Mouse (Mus musculus) fat pad, adult 2 months (tissue): ENCODE measurements around the gene Cep250.
"Not testable (repeated sequence)": the region's sequence is repeated elsewhere in the genome, so short reads cannot be mapped to it uniquely, and the experiment has no call there.

Source experiments
- DNase-seq: peaks from one replicate; pipeline ENCODE4 v3.0.0-alpha.2; 2011; ENCODE audit warnings: low read depth, low spot score; ENCODE audit errors: extremely low read depth

Gene Cep250

DNA sequence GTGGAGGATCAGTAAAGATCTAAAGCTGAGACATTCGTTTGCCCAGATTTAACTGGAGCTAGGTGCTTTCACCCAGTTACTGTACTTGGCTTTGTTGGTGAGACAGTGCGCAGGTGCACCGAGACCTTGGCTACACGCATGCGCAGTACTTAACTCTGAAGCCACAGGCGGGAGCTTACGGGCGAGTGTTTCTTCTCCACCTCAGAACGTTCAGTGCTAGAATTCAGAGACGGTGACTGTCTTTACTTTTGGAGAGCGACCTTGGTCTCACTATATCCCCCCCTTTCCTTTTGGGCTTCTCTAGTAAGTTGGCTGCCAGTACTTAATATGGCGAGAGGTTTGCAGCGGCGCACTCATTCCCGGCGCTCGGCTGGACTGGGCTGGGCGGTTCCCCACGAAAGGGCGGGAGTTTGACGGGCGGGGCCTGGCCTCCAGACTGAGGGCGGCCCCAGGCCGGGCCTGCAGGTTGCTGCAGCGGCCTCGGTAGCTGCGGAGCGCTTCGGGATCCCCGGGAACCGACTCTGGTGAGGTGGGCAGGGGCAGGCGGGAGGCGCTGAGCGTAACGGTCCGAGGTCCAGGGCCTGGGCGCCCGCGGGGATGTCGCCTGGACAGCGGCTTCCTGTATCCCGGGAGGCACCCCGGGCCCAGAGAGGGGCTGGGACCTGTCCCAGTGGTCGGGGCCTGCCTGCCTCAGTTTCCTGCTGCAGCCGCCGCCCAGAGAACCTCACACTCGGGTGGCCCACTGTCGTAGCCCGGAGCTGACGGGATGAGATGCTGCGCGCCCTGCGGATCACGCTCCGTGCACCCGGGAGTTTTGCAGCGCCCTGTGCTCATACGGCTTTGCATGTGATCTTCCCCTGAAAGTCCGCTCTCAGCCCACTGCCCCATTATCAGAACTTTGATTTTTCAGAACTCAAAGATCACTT, at the start of gene Cep250:
Gene Cep250 (plus strand): TSS at position 325 of the 926 bp plus-strand sequence.
- no peak for DNase-seq

GRCm38 (mm10) chr2:155914684-155915083, 41.6 kb upstream of the Cep250 start:
- DNase-seq: no peak

- DNase-seq: no peak
Observed at GRCm38 (mm10) chr2:155923143-155923542, 33.1 kb upstream of the Cep250 start.

DNA sequence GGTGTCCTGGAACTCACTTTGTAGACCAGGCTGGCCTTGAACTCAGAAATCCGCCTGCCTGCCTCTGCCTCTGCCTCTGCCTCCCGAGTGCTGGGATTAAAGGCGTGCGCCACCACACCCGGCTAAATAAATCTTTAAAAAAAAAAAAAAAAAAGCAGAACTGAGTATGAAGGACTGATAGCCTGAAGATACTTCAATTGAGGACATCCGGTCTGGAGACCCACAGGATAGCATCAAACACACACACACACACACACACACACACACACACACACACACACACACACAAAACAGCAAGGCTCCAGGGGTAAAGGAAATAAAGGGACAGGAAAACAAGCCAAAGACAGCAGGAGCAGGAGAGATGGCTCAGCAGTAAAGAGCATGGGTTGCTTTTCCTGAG, 31.0 kb upstream of the Cep250 start:
- not testable (repeated sequence) for DNase-seq

DNA sequence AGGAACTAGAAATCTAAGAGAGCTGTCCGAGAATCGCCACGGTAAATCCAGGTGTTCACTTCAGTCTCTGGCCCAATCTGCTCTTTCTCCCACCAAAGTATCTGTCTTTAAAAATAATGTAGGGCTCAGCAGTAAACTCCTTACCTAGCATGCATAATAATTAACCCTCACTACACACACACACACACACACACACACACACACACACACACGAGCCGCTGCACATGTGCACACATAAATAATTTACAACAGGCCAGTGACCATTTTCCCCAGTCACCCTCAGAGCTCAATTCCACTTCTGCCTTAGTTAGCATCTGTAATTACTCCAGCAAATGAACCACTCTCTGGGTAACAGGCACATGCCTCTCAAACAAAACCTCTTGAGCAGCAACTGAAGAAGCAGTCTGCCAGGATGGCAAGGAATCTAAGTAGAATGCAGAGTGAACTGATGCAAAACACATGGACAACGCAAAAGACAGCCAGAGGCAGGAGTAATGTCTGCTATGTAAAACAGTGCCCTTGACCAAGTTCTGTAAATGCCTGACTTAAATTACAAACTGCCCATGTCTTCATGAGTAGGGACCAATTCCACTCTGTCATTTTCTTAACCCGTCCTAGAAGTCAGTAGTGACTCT, 27.4 kb upstream of the Cep250 start:
- no peak for DNase-seq

GRCm38 (mm10) chr2:155929531-155930442, 26.5 kb upstream of the Cep250 start, which contains the start of gene Uqcc1:
TSS of gene Uqcc1 (minus strand) at chr2:155930310.
- no peak for DNase-seq

- peak; percentile 90 for DNase-seq
Observed at GRCm38 (mm10) chr2:155939897-155940529, 16.2 kb upstream of the Cep250 start.

DNA sequence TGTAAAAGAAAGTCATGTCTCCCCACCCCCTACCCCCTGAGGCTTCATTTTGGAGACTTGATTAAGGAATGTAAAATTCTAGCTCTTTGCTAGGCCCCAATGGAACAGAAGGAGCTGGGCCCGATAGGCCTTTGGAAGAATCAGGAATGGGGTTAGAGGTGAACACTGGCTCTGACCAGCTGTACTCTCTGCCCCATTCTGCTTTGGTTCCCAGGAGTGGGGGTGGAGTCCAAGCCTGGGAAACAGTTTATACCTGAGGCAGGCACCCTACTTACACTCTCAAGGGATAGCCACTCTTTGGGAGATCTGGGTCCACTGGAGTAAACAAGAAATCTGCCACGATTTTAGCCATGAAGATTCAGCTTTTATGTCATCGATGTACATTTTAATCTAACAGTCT, 15.6 kb upstream of the Cep250 start, which contains the start of gene Gm15557:
Gene Gm15557 (plus strand): TSS at position 48 of the 400 bp plus-strand sequence.
- no peak for DNase-seq

- DNase-seq: no peak
Observed at GRCm38 (mm10) chr2:155941697-155942442, 14.4 kb upstream of the Cep250 start.

- no peak for DNase-seq
Observed at GRCm38 (mm10) chr2:155943463-155943862, 12.8 kb upstream of the Cep250 start.

GRCm38 (mm10) chr2:155944685-155945084, 11.6 kb upstream of the Cep250 start:
- no peak for DNase-seq

DNA sequence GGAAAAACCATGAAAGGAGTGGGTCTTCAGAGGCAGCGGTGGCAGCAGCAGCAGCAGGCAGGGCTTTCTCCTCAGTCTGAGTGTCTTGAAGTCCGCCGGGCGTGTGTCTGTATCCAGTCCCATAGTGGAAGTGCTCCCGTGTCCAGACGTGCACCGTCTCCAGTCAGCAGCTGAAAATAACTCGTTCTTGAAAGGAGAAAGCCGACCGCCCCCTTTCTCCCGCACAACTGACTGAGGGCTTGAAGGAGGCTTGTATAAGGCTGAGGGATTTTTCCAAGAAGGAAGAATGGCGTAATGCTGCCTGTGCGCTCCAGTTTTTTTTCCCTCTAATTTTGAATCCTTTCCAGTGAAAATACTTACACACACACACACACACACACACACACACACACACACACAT, 11.1 kb upstream of the Cep250 start, which contains the start of gene Gdf5:
Gene Gdf5 (minus strand): TSS at position 244 of the 400 bp plus-strand sequence.
- no peak for DNase-seq

DNA sequence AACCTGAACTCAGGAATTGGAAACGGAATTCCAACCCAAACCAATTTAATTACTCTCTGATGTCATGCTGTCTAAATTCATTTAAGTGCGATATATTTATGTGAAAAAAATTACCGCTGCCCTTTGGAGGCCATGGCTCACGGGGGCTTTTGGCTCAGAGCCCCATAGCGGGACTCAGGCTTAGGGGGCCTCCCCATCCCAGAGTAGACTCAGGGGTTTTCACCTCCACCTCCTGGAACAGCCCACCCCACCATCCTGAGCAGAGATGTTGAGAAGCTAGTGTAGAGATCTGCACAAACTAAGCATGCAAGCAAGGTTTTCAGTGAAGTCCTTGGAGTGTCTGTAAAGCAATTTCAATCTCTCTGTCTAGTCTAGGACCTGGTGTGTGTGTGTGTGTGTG, 10.7 kb upstream of the Cep250 start:
- no peak for DNase-seq

GRCm38 (mm10) chr2:155946069-155946468, 10.2 kb upstream of the Cep250 start:
- DNase-seq: no peak

DNA sequence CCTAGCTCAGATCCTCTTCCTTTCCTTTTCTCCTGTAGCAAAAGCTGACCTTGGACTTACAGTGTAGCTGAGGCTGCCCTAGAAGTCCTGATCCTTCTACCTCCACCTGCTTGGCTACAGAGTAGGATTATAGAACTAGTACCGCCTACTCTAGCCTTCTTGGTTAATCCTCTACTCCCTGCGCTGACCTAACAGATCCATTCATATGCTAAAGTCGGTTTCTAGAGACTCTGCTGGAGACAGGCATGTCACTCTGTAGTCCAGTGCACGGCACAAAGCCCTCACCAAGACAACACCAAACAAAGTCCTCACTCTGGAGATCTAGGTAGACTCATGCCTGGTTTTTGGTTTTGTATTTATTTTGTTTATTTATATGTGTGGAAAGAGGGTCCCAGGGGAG, 9.8 kb upstream of the Cep250 start:
- DNase-seq: no peak

DNA sequence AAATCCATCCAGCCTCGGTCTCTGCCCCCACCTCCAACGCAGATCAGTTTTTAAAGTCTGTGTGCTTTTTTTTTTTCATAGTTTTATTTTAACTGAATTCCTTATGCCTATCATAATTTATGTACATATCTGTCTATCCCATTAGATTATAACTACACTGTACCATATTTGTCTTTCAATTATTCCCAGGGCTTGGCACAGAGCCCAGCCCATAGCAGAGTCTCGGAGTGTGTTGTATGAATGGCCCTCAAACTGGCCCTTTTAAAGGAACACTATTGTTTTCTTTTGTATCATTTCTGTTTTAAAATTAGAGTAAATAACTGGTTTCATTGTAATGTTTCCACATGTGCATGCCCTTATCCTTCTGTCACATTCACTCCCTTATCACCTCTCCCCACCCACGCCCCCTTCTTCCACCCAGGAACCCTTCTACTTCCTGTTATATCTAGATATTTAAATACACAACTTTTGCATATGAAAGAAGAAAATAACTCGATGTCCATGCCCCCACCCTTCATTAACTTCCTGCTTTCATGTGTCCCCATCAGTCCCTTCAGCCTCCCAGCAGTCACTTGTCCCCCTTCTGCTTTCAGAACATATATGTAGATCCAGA, 8.8 kb upstream of the Cep250 start:
- no peak for DNase-seq

- DNase-seq: no peak
Observed at GRCm38 (mm10) chr2:155949362-155949761, 6.9 kb upstream of the Cep250 start.

- DNase-seq: no peak
Observed at GRCm38 (mm10) chr2:155952006-155952405, 4.3 kb upstream of the Cep250 start.

DNA sequence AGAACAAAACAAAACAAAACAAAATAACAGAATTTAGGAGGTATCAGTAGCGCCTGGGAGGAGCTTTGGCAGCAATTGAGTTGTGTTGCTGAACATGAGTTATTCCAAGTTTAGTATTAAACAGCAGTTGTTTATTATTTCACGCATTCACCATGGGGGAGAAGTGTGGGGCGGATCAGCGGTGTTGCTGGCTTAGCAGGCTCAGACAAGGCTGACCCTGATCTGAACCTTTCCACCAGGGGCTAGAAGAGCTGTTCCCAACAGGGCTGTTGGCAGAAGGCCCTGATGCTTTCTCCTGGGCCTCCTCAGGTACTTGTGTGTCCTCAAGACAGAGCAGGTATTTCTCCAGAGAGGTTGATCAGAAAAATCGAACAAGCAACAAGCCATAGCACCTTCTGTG, 3.7 kb downstream of the Cep250 start:
- DNase-seq: no peak
